Comparison of ENCODE assay signal across 35 mouse cellular contexts in the genomic region with DNA sequence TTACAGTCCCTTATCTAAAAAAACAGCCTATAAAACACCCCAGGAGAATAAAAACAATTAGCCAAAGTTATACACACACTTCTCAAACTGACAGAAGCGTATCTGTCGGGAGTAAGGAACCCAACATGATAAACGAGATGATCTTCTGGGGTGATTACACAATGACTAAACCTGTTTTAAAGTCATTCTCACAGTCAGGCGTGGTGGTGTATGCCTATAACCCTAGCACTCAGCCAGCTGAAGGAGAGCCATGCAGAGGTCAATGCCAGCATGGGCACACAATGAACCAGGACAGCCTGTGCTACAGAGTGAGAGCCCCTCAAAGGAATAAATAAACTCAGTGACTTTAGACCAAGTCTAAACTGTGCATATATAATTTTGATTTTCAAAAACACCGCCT.
"Had no signal": no experiment of that assay in that cellular context is flagged by ENCODE, and none has a peak within 500 bp of the region (broad histone marks: within the 10 kb centered on the region; RNA-seq: fewer than 3 reads in every experiment).

No protein-coding gene starts in this region.

- H3K27ac ChIP-seq: heart, embryonic 10.5 days; heart, embryonic 13.5 days; heart, embryonic 15.5 days; hindbrain, embryonic 10.5 days; hindbrain, embryonic 12.5 days; hindbrain, embryonic 13.5 days; hindbrain, embryonic 14.5 days; hindbrain, embryonic 15.5 days; hindbrain, postnatal 0 days; intestine, embryonic 15.5 days; kidney, embryonic 15.5 days; kidney, postnatal 0 days; layer of hippocampus, adult 2 months had no signal

- DNase-seq: heart, postnatal 10 days; heart, postnatal 14 days; heart, postnatal 36 days; heart, postnatal 4 days; kidney, adult 11 months; kidney, adult 18-20 months; kidney, adult 2 months; kidney, adult 8-10 months; kidney, adult 9 months; kidney, postnatal 10 days; kidney, postnatal 14 days; kidney, postnatal 25 days; kidney, postnatal 36 days; kidney, postnatal 4 days; layer of hippocampus, adult 9-11 months; layer of hippocampus, postnatal 36 days had no signal

- H3K4me3 ChIP-seq: heart, embryonic 10.5 days; heart, embryonic 12.5 days; heart, embryonic 13.5 days; heart, embryonic 15.5 days; hindbrain, embryonic 10.5 days; hindbrain, embryonic 12.5 days; hindbrain, embryonic 13.5 days; hindbrain, embryonic 15.5 days; intestine, embryonic 15.5 days; kidney, embryonic 15.5 days; layer of hippocampus, adult 2 months had no signal

- H3K4me1 ChIP-seq: hindbrain, embryonic 10.5 days; hindbrain, embryonic 12.5 days had no signal

- H3K27me3 ChIP-seq: heart, embryonic 12.5 days; heart, embryonic 13.5 days; heart, embryonic 15.5 days; hindbrain, embryonic 12.5 days; hindbrain, embryonic 13.5 days; hindbrain, embryonic 15.5 days; intestine, embryonic 15.5 days; kidney, embryonic 15.5 days had no signal

- H3K4me2 ChIP-seq: heart, embryonic 11.5 days; heart, embryonic 12.5 days; heart, embryonic 13.5 days; heart, embryonic 15.5 days; hindbrain, embryonic 12.5 days; hindbrain, embryonic 13.5 days; hindbrain, embryonic 14.5 days; hindbrain, embryonic 15.5 days; intestine, embryonic 15.5 days; kidney, embryonic 15.5 days had no signal

- H3K9ac ChIP-seq: heart, embryonic 12.5 days; heart, embryonic 13.5 days; heart, embryonic 15.5 days; hindbrain, embryonic 12.5 days; hindbrain, embryonic 13.5 days; hindbrain, embryonic 14.5 days; hindbrain, embryonic 15.5 days; intestine, embryonic 15.5 days; kidney, embryonic 15.5 days had no signal

- ATAC-seq: hindbrain, embryonic 16.5 days; hindbrain, postnatal 0 days; inflammation-experienced regulatory T-cells, adult 6 months; intestine, embryonic 15.5 days; intestine, embryonic 16.5 days; intestine, postnatal 0 days had no signal

- H3K9me3 ChIP-seq: heart, embryonic 10.5 days; heart, embryonic 12.5 days; heart, embryonic 13.5 days; heart, embryonic 15.5 days; hindbrain, embryonic 10.5 days; hindbrain, embryonic 12.5 days; hindbrain, embryonic 13.5 days; hindbrain, embryonic 15.5 days; intestine, embryonic 15.5 days; kidney, embryonic 15.5 days had no signal
